Mouse (Mus musculus) hematopoietic multipotent progenitor cell, adult 10-12 weeks (in vitro differentiated cells): Measurements from ENCODE around the gene Gm45261. TPM values are rescaled to one million over a fixed set of nuclear protein-coding genes. Genes with fewer than 3 reads are reported as not detected.

ENCODE experiments used
- polyA plus RNA-seq: library from polyadenylated mRNA; stranded (reverse); fragments of >175 nt; gene quantifications from 2 replicates; pipeline ENCODE4 v1.2.3, GENCODE M21; 2012; ENCODE audit warnings: low replicate concordance

Gene Gm45261
- not detected in 2 replicates for polyA plus RNA-seq

DNA sequence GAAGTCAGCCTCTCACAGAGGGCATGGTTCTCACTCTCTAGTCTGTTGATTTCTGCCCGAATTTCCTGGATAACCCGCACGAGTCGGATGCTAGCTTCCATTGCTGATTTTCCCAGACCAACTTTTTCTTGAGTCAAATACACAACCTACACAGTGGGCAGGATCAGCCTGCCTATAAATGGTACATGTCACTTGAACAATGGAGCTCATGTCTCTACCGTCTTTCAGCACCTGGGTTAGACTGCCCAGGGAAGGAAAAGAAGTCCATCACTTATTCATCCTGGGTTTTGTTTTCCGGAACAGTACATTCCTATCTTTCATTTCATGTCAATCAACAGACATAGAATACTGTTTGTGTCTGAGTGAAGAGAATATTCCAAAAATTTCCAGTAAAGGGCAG, at the start of gene Gm45261:
Gm45261 (minus strand) TSS at position 101 of the 400 bp plus-strand sequence.

Other genes with a start within 250 kb of the Gm45261 start
- 0.10 TPM in 1 of 2 replicates, not detected in the other for gene Fam124b, start 243.0 kb downstream of the Gm45261 start, polyA plus RNA-seq
- 8.5 and 11.8 TPM in 2 replicates for gene Cul3, start 121.0 kb downstream of the Gm45261 start, polyA plus RNA-seq